Mouse (Mus musculus): ENCODE results near the gene Tenm2. TPM values are rescaled to one million over a fixed set of nuclear protein-coding genes. Genes with fewer than 3 reads are reported as not detected.

The Tenm2 gene
- polyA plus RNA-seq, 1 experiment: 0.13 TPM

- Histone ChIP-seq H3K36me3 (ENCODE audit: control insufficient read depth, insufficient read depth, low read length) (no peaks in the 10 kb centered on the region), H3K4me1 (ENCODE audit: control insufficient read depth, insufficient read depth, insufficient read length, low read length) (peaks cover 9% of the 10 kb centered on the region), H3K27ac (ENCODE audit: insufficient read depth, low read depth, low read length) (no peak overlapping the region), H3K27me3 (ENCODE audit: control insufficient read depth, insufficient read depth, low read length) (peaks cover 4% of the 10 kb centered on the region; the same call in 1 of the 2 replicates), H3K4me3 (ENCODE audit: low read depth, low read length) (no peak overlapping the region)
- TF ChIP-seq CTCF (IDR thresholded peaks at IDR 0.05; ENCODE audit: extremely low read depth, insufficient read length, insufficient replicate concordance, low read depth, low read length): no peak
- TF ChIP-seq POLR2A (IDR thresholded peaks at IDR 0.05; ENCODE audit: low read depth, low read length): no peak
- 80% methylated on average over 3 of the region's 3 CpGs for WGBS
These were observed 1253.0 kb downstream of the Tenm2 start for GRCm38 (mm10) chr11:35982734-35983133.

GRCm38 (mm10) chr11:35980411-35980917 lies 1255.3 kb downstream of the Tenm2 start, which contains the start of gene Wwc1:
Wwc1 (minus strand) TSS chr11:35980527.
- TF ChIP-seq POLR2A (IDR thresholded peaks at IDR 0.05; ENCODE audit: low read depth, low read length) (no peak; the same call in 1 of the 2 replicates), CTCF (IDR thresholded peaks at IDR 0.05; ENCODE audit: extremely low read depth, insufficient read length, insufficient replicate concordance, low read depth, low read length) (0 out of 2 replicates have a peak, but pooled peaks have one; percentile 14)
- Histone ChIP-seq H3K27ac (ENCODE audit: insufficient read depth, low read depth, low read length) (peak within 1 kb of the TSS; percentile 62), H3K36me3 (ENCODE audit: control insufficient read depth, insufficient read depth, low read length) (no peaks in the 10 kb centered on the region), H3K4me1 (ENCODE audit: control insufficient read depth, insufficient read depth, insufficient read length, low read length) (peaks cover 2% of the 10 kb centered on the region), H3K4me3 (ENCODE audit: low read depth, low read length) (peak within 1 kb of the TSS; percentile 99), H3K27me3 (ENCODE audit: control insufficient read depth, insufficient read depth, low read length) (peaks cover 4% of the 10 kb centered on the region; the same call in 1 of the 2 replicates)
- 1% methylated on average over 47 of the region's 47 CpGs for WGBS

- Histone ChIP-seq H3K4me3 (ENCODE audit: low read depth, low read length) (peak overlapping the region; percentile 99), H3K27me3 (ENCODE audit: control insufficient read depth, insufficient read depth, low read length) (peaks cover 4% of the 10 kb centered on the region; the same call in 1 of the 2 replicates), H3K36me3 (ENCODE audit: control insufficient read depth, insufficient read depth, low read length) (no peaks in the 10 kb centered on the region), H3K4me1 (ENCODE audit: control insufficient read depth, insufficient read depth, insufficient read length, low read length) (peaks cover 6% of the 10 kb centered on the region), H3K27ac (ENCODE audit: insufficient read depth, low read depth, low read length) (peak overlapping the region; percentile 62)
- no peak for TF ChIP-seq CTCF (IDR thresholded peaks at IDR 0.05; ENCODE audit: extremely low read depth, insufficient read length, insufficient replicate concordance, low read depth, low read length)
- TF ChIP-seq POLR2A (IDR thresholded peaks at IDR 0.05; ENCODE audit: low read depth, low read length): no peak
- 4% methylated on average over 64 of the region's 66 CpGs for WGBS
These were observed 1255.9 kb downstream of the Tenm2 start for GRCm38 (mm10) chr11:35979733-35980410.

DNA sequence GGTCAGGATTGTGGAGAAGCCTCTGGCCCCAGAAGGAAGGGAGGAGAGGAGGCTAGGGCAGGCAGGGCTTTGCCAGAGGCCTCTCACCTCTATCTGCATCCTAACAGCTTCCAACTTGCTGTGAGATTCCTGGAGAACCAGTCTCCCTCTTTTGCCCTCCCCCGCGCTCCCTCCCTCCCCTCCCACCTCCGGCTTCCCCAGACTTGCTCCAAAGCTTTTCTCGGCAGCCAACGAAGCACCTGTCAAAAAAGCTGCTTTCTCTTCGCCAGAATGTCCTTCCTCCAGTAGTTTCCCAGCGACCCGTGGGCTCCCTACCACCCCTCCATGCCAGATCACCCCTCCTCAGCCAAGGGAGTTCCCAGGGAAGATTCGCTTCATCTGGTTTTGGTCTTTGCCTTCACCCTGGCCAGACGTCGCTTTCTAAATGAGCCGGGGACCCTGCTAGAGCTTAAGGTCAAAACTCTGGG lies 1256.5 kb downstream of the Tenm2 start:
- peak overlapping the region; percentile 99 for H3K4me3 ChIP-seq (ENCODE audit: low read depth, low read length)
- peaks cover 4% of the 10 kb centered on the region; the same call in 1 of the 2 replicates for H3K27me3 ChIP-seq (ENCODE audit: control insufficient read depth, insufficient read depth, low read length)
- H3K36me3 ChIP-seq (ENCODE audit: control insufficient read depth, insufficient read depth, low read length): no peaks in the 10 kb centered on the region
- no peak for TF ChIP-seq POLR2A (IDR thresholded peaks at IDR 0.05; ENCODE audit: low read depth, low read length)
- TF ChIP-seq CTCF (IDR thresholded peaks at IDR 0.05; ENCODE audit: extremely low read depth, insufficient read length, insufficient replicate concordance, low read depth, low read length): no peak
- WGBS: 4% methylated on average over 12 of the region's 12 CpGs
- peak overlapping the region; percentile 62 for H3K27ac ChIP-seq (ENCODE audit: insufficient read depth, low read depth, low read length)
- H3K4me1 ChIP-seq (ENCODE audit: control insufficient read depth, insufficient read depth, insufficient read length, low read length): peaks cover 11% of the 10 kb centered on the region

DNA sequence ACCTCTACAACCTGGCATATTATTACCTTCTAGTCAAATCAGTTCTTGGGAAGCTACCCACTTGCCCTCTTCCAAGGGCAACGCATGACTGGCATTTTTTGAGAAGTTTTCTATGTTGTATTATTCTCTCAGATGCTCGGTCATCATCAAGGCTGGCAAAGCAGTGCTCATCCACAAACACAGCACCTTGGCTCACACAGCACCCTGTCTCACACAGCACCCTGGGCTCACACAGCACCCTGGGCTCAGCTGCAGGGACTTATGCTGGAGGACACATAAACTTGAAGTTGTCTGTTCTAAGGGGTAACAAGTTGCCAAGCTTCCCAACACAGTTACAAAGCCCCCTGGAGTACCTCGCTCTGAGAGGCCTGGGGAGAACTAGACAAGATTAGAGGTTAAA lies 1258.0 kb downstream of the Tenm2 start:
- H3K4me1 ChIP-seq (ENCODE audit: control insufficient read depth, insufficient read depth, insufficient read length, low read length): peaks cover 16% of the 10 kb centered on the region
- TF ChIP-seq POLR2A (IDR thresholded peaks at IDR 0.05; ENCODE audit: low read depth, low read length) (no peak), CTCF (IDR thresholded peaks at IDR 0.05; ENCODE audit: extremely low read depth, insufficient read length, insufficient replicate concordance, low read depth, low read length) (no peak)
- no peak overlapping the region for H3K27ac ChIP-seq (ENCODE audit: insufficient read depth, low read depth, low read length)
- WGBS: 90% methylated on average over 3 of the region's 3 CpGs
- H3K36me3 ChIP-seq (ENCODE audit: control insufficient read depth, insufficient read depth, low read length): no peaks in the 10 kb centered on the region
- H3K4me3 ChIP-seq (ENCODE audit: low read depth, low read length): no peak overlapping the region
- peaks cover 4% of the 10 kb centered on the region; the same call in 1 of the 2 replicates for H3K27me3 ChIP-seq (ENCODE audit: control insufficient read depth, insufficient read depth, low read length)

DNA sequence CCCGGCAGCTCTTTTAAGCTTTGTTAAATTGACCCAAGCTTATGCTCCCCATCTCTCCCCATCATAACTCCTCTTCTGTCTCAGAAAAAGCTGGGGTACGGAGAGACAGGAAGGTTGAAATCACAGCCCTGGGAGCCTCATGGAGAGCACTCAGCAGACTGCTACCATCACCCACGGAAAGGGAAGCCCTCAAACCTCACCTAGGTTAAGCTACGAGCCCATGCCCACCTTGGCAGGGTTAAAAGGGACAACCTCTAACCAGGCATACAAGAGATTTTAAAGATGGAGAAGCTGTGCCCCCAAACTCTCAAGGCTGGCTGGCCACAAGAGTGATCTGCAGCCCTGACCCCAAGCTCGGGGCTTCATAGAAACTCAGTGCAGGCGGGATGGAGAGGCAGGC lies 1258.7 kb downstream of the Tenm2 start:
- H3K36me3 ChIP-seq (ENCODE audit: control insufficient read depth, insufficient read depth, low read length): no peaks in the 10 kb centered on the region
- H3K4me3 ChIP-seq (ENCODE audit: low read depth, low read length): no peak overlapping the region
- H3K27ac ChIP-seq (ENCODE audit: insufficient read depth, low read depth, low read length): no peak overlapping the region
- peaks cover 18% of the 10 kb centered on the region for H3K4me1 ChIP-seq (ENCODE audit: control insufficient read depth, insufficient read depth, insufficient read length, low read length)
- 86% methylated on average over 6 of the region's 6 CpGs for WGBS
- TF ChIP-seq POLR2A (IDR thresholded peaks at IDR 0.05; ENCODE audit: low read depth, low read length): no peak
- peaks cover 4% of the 10 kb centered on the region; the same call in 1 of the 2 replicates for H3K27me3 ChIP-seq (ENCODE audit: control insufficient read depth, insufficient read depth, low read length)

GRCm38 (mm10) chr11:35976482-35976881 lies 1259.3 kb downstream of the Tenm2 start:
- H3K27me3 ChIP-seq (ENCODE audit: control insufficient read depth, insufficient read depth, low read length): peaks cover 4% of the 10 kb centered on the region; the same call in 1 of the 2 replicates
- no peak overlapping the region for H3K27ac ChIP-seq (ENCODE audit: insufficient read depth, low read depth, low read length)
- no peak overlapping the region for H3K4me3 ChIP-seq (ENCODE audit: low read depth, low read length)
- peaks cover 22% of the 10 kb centered on the region for H3K4me1 ChIP-seq (ENCODE audit: control insufficient read depth, insufficient read depth, insufficient read length, low read length)
- 80% methylated on average over 6 of the region's 6 CpGs for WGBS
- H3K36me3 ChIP-seq (ENCODE audit: control insufficient read depth, insufficient read depth, low read length): no peaks in the 10 kb centered on the region
- TF ChIP-seq POLR2A (IDR thresholded peaks at IDR 0.05; ENCODE audit: low read depth, low read length) (no peak), CTCF (IDR thresholded peaks at IDR 0.05; ENCODE audit: extremely low read depth, insufficient read length, insufficient replicate concordance, low read depth, low read length) (no peak)

All from small intestine, adult 2 months (tissue).